Mouse (Mus musculus): ENCODE results near the gene Zfp691. TPM values are rescaled to one million over a fixed set of nuclear protein-coding genes. Genes with fewer than 3 reads are reported as not detected.

Gene Zfp691
- 0.73 TPM for polyA plus RNA-seq (2014; fragmentation: Illumina TruSeq; extraction: RNeasy Lipid Tissue Mini Kit (QIAGEN cat#74804); ENCODE audit: low read depth, low replicate concordance)

DNA sequence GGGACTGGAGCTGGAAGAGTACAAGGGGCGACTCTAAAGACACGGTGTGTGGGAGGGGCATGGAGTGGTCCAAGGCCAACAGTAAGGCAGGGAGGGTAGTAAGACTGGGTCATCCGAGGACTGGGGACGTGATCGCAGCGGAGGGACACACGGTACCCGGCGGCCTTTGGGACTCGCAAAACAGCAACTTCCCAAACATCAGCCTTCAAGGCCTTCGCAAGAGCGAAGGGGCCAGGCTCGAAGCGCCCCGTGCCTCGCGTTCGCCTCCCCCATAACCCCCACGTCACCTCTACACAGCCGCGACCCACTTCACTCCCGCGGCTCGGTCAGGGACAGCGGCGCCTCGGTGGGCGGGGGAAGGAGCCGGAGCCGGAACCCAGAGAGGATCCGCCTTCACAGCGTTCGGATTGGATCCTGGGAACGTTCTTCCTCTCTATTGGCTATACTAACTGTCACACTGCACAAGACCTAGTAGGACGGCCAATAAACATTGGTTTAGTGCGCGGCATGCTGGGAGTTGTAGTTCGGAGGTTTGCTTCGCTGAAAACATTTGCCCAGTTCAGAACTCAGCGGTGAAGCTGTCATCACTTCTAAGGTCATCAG, at the start of gene Zfp691:
Zfp691 (minus strand) TSS at position 345 of the 603 bp plus-strand sequence.

DNA sequence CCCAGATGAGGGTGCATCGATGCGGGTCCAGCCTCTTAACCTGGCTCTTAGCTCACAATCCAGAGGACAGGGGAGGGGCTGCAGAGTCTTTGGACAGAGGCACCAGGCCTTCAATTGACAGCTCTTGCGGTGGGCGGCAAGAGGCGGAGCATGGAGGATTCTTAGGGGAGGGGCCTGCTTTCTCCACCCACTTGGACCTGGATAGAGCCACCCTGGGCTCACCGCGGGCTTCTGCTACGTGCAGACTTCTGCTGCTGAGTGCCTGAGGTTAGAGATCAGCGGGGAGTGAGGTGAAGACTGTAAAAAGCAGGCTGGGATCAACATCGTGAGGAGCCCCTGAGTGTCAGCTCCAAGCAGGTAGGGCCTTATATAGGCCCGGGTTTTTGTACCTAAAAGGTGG, 44.2 kb upstream of the Zfp691 start, which contains the start of gene Tmem269:
Tmem269 (minus strand) TSS at position 49 of the 400 bp plus-strand sequence.

GRCm38 (mm10) chr4:119194909-119195581, 21.1 kb upstream of the Zfp691 start, which contains the start of gene Svbp:
Svbp (plus strand) TSS chr4:119195306.

DNA sequence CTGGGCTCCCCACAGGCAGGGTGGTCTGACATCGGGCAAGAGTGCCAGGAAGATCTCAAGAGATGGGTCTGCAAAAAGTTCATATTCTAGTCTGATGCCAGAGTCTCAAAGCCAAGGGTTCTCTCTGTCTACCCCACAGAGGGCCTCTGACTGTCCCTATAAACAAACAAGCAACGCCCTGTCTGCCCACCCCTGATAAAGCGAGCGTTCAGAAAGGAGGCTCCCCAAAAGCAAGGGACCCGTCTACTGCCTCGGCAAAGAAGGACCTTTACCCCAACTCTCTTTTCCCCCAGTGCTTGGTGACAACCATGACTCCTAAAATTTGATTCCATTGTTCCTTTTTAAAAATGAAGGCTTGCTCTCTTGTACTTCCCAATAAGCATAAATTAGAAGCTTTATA, 15.9 kb upstream of the Zfp691 start, which contains the start of gene Ermap:
Ermap (minus strand) TSS at position 148 of the 400 bp plus-strand sequence.

Other genes with a start within 250 kb of the Zfp691 start
- gene Olfr1328, start 235.6 kb downstream of the Zfp691 start, polyA plus RNA-seq (2014; fragmentation: Illumina TruSeq; extraction: RNeasy Lipid Tissue Mini Kit (QIAGEN cat#74804); ENCODE audit: low read depth, low replicate concordance), result not detected
- not detected for gene Lao1, start 212.6 kb downstream of the Zfp691 start, polyA plus RNA-seq (2014; fragmentation: Illumina TruSeq; extraction: RNeasy Lipid Tissue Mini Kit (QIAGEN cat#74804); ENCODE audit: low read depth, low replicate concordance)
- gene Slc2a1, start 65.5 kb downstream of the Zfp691 start, polyA plus RNA-seq (2014; fragmentation: Illumina TruSeq; extraction: RNeasy Lipid Tissue Mini Kit (QIAGEN cat#74804); ENCODE audit: low read depth, low replicate concordance), result 14.5 TPM
- gene Ermap, start 15.8 kb upstream of the Zfp691 start, polyA plus RNA-seq (2014; fragmentation: Illumina TruSeq; extraction: RNeasy Lipid Tissue Mini Kit (QIAGEN cat#74804); ENCODE audit: low read depth, low replicate concordance), result 0.32 TPM
- gene Svbp, start 21.1 kb upstream of the Zfp691 start, polyA plus RNA-seq (2014; fragmentation: Illumina TruSeq; extraction: RNeasy Lipid Tissue Mini Kit (QIAGEN cat#74804); ENCODE audit: low read depth, low replicate concordance), result 13.9 TPM
- gene Tmem269, start 44.0 kb upstream of the Zfp691 start, polyA plus RNA-seq (2014; fragmentation: Illumina TruSeq; extraction: RNeasy Lipid Tissue Mini Kit (QIAGEN cat#74804); ENCODE audit: low read depth, low replicate concordance), result not detected
- gene AU022252, start 58.5 kb upstream of the Zfp691 start, polyA plus RNA-seq (2014; fragmentation: Illumina TruSeq; extraction: RNeasy Lipid Tissue Mini Kit (QIAGEN cat#74804); ENCODE audit: low read depth, low replicate concordance), result 7.1 TPM
- 7.9 TPM for gene P3h1, start 58.7 kb upstream of the Zfp691 start, polyA plus RNA-seq (2014; fragmentation: Illumina TruSeq; extraction: RNeasy Lipid Tissue Mini Kit (QIAGEN cat#74804); ENCODE audit: low read depth, low replicate concordance)
- not detected for gene Cldn19, start 81.2 kb upstream of the Zfp691 start, polyA plus RNA-seq (2014; fragmentation: Illumina TruSeq; extraction: RNeasy Lipid Tissue Mini Kit (QIAGEN cat#74804); ENCODE audit: low read depth, low replicate concordance)
- 625 TPM for gene Ybx1, start 120.4 kb upstream of the Zfp691 start, polyA plus RNA-seq (2014; fragmentation: Illumina TruSeq; extraction: RNeasy Lipid Tissue Mini Kit (QIAGEN cat#74804); ENCODE audit: low read depth, low replicate concordance)
- gene Ppih, start 146.4 kb upstream of the Zfp691 start, polyA plus RNA-seq (2014; fragmentation: Illumina TruSeq; extraction: RNeasy Lipid Tissue Mini Kit (QIAGEN cat#74804); ENCODE audit: low read depth, low replicate concordance), result 31.6 TPM
- not detected for gene Ccdc30, start 241.3 kb upstream of the Zfp691 start, polyA plus RNA-seq (2014; fragmentation: Illumina TruSeq; extraction: RNeasy Lipid Tissue Mini Kit (QIAGEN cat#74804); ENCODE audit: low read depth, low replicate concordance)
- 31.7 TPM for gene Ppcs, start 248.2 kb upstream of the Zfp691 start, polyA plus RNA-seq (2014; fragmentation: Illumina TruSeq; extraction: RNeasy Lipid Tissue Mini Kit (QIAGEN cat#74804); ENCODE audit: low read depth, low replicate concordance)
- not detected for gene Zmynd12, start 248.6 kb upstream of the Zfp691 start, polyA plus RNA-seq (2014; fragmentation: Illumina TruSeq; extraction: RNeasy Lipid Tissue Mini Kit (QIAGEN cat#74804); ENCODE audit: low read depth, low replicate concordance)

Measured in sigmoid colon, adult 10 weeks (tissue).